Mouse (Mus musculus): ENCODE results near the gene Aoah.

- TF ChIP-seq CTCF (IDR thresholded peaks at IDR 0.05; ENCODE audit: insufficient read depth, low read length) (no peak), POLR2A (IDR thresholded peaks at IDR 0.05; ENCODE audit: borderline replicate concordance, extremely low read depth, low read depth, low read length) (no peak)
Measured at GRCm38 (mm10) chr13:20811782-20812406, 18.0 kb downstream of the Aoah start.
